Mouse (Mus musculus): ENCODE measurements at regions not wholly inside any gene's neighbourhood (a gene's known extent, or its start where the extent isn't known, plus 50 kb on each side); places are given as distances from the start of the nearest gene placed in this dataset.
A peak's percentile ranks its signal among the peaks of the same experiment; 100 is the strongest.

DNA sequence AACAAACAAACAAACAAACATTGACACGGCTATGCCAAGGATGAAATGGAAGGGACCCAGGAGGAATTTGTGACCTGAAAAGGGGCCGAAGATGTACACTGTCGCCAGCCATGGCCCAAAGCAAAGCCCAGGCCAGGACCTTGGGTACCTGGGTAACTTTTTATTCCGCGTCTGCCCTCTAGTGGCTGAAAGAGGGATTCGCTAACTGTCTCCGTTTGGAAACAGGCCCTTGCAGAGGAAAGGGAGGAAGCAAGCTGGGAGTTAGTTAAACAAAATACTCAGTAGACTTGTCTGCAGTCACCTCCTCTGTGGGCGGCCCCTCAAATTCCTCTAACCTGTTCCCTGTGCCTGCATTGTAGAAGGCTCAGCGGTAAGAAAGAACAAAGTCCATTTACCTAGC, 167.5 kb upstream of the Rxfp2 start:
- DNase-seq (ENCODE audit: low read depth in 3 of 3, low spot score in 3 of 3) (peak; percentile 20 to 23 (median 20)), ATAC-seq (ENCODE audit: insufficient read depth) (no peak)
- Histone ChIP-seq H3K9ac (replicated peaks) (no peak overlapping the region), H3K4me1 (replicated peaks; ENCODE audit: control insufficient read depth in 2 of 2, insufficient read depth in 2 of 2, low read length in 1 of 2) (0 out of 4 replicates have a peak, but pooled peaks cover 0 to 2% of the 10 kb centered on the region in 2 experiments), H3K4me2 (ENCODE audit: low read depth) (no peak overlapping the region), H3K27me3 (ENCODE audit: control insufficient read depth, insufficient read depth, low read length) (no peaks in the 10 kb centered on the region), H3K9me3 (ENCODE audit: control insufficient read depth, low read length) (no peaks in the 10 kb centered on the region), H3K36me3 (replicated peaks; ENCODE audit: control insufficient read depth, insufficient read depth, low read depth) (no peaks in the 10 kb centered on the region), H3K27ac (no peak overlapping the region), H3K4me3 (ENCODE audit: insufficient read depth in 1 of 2, low read depth in 2 of 2, low read length in 2 of 2) (no peak overlapping the region)
- TF ChIP-seq EP300 (IDR thresholded peaks at IDR 0.05; ENCODE audit: low read depth) (no peak), CTCF (IDR thresholded peaks at IDR 0.05; ENCODE audit: low read depth) (peak; percentile 76)
- WGBS (ENCODE audit: insufficient replicate concordance), result 13% methylated on average over 9 of the region's 9 CpGs

DNA sequence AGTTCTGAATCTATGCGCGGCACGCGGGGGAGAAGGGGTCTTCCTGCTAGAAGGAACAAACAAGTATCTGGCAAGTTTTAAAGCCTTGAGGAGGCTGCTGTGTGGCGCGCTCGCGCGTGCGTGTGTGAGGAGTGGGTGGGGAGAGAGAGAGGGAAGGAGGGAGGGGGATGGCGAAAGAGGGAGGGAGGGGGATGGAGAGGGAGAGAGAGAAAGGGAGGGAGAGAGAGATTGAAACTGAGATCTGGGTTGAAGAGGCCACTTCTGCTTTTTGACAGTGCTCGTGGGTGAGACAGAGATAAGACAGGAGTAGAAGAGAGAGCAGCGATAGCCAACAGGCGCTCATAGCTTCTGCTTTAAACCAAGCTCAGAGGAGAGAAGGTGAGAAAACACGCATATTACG, 166.0 kb upstream of the Rxfp2 start:
- WGBS (ENCODE audit: insufficient replicate concordance), result 5% methylated on average over 16 of the region's 16 CpGs
- Histone ChIP-seq H3K27ac (no peak overlapping the region), H3K9me3 (ENCODE audit: control insufficient read depth, low read length) (no peaks in the 10 kb centered on the region), H3K36me3 (replicated peaks; ENCODE audit: control insufficient read depth, insufficient read depth, low read depth) (no peaks in the 10 kb centered on the region), H3K27me3 (ENCODE audit: control insufficient read depth, insufficient read depth, low read length) (no peaks in the 10 kb centered on the region), H3K4me1 (replicated peaks; ENCODE audit: control insufficient read depth in 2 of 2, insufficient read depth in 2 of 2, low read length in 1 of 2) (0 out of 4 replicates have a peak, but pooled peaks cover 0 to 2% of the 10 kb centered on the region in 2 experiments), H3K9ac (replicated peaks) (no peak overlapping the region), H3K4me3 (ENCODE audit: insufficient read depth in 1 of 2, low read depth in 2 of 2, low read length in 2 of 2) (no peak overlapping the region), H3K4me2 (ENCODE audit: low read depth) (no peak overlapping the region)
- TF ChIP-seq EP300 (IDR thresholded peaks at IDR 0.05; ENCODE audit: low read depth) (no peak), CTCF (IDR thresholded peaks at IDR 0.05; ENCODE audit: low read depth) (no peak)
- ATAC-seq (ENCODE audit: insufficient read depth), result no peak
- no peak for DNase-seq (ENCODE audit: low read depth in 3 of 3, low spot score in 3 of 3)

DNA sequence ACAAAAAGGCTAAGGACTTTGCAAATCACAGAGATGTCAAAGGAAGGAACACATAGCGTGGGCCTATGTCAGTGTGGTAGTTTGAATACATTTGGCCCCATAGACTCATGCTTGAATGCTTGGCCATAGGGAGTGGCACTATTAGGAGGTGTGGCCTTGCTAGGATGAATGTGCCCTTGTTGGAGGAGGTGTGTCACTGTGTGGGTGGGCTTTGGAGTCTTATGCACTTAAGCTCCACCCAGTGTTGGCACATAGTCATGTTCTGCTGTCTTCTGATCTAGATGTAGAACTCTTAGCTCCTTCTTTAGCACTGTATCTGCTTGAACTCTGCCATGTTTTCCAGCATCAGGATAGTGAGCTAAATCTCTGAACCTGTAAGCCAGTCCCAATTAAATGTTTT, 162.4 kb upstream of the Rxfp2 start:
- H3K9ac ChIP-seq (replicated peaks), result no peak overlapping the region
- WGBS (ENCODE audit: insufficient replicate concordance), result 64% methylated on average over 1 of the region's 1 CpGs

DNA sequence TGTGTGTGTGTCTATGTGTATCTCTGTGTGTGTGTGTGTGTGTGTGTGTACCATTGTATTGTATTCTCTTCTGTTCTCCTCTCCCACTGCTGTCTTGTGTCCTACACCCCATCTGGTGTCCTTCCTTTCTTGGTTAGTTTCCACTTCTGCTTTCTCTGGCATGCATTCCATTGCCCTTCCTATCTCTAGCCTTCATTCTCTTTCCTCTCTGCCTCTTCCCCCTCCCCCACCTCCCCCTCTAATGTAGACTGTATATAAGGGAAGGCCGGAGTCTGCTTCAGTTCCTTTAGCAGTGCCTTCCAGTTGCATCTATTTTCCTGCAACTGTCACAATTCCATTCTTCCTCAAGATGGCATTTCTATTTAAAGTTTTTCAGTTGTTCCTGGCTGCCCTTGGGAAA, 161.5 kb upstream of the Rxfp2 start:
- WGBS (ENCODE audit: insufficient replicate concordance), result 24% methylated on average over 1 of the region's 1 CpGs
- ATAC-seq (ENCODE audit: insufficient read depth), result no peak

More for the DNA sequence above, 162.4 kb upstream of the Rxfp2 start:
- Histone ChIP-seq H3K27ac (no peak overlapping the region), H3K4me1 (replicated peaks; ENCODE audit: control insufficient read depth in 2 of 2, insufficient read depth in 2 of 2, low read length in 1 of 2) (0 out of 4 replicates have a peak, but pooled peaks cover 0 to 2% of the 10 kb centered on the region in 2 experiments), H3K36me3 (replicated peaks; ENCODE audit: control insufficient read depth, insufficient read depth, low read depth) (no peaks in the 10 kb centered on the region), H3K4me2 (ENCODE audit: low read depth) (no peak overlapping the region), H3K9me3 (ENCODE audit: control insufficient read depth, low read length) (no peaks in the 10 kb centered on the region), H3K4me3 (ENCODE audit: insufficient read depth in 1 of 2, low read depth in 2 of 2, low read length in 2 of 2) (no peak overlapping the region), H3K27me3 (ENCODE audit: control insufficient read depth, insufficient read depth, low read length) (no peaks in the 10 kb centered on the region)
- TF ChIP-seq EP300 (IDR thresholded peaks at IDR 0.05; ENCODE audit: low read depth) (no peak), CTCF (IDR thresholded peaks at IDR 0.05; ENCODE audit: low read depth) (no peak)
- ATAC-seq (ENCODE audit: insufficient read depth), result no peak
- DNase-seq (ENCODE audit: low read depth in 3 of 3, low spot score in 3 of 3), result no peak

DNA sequence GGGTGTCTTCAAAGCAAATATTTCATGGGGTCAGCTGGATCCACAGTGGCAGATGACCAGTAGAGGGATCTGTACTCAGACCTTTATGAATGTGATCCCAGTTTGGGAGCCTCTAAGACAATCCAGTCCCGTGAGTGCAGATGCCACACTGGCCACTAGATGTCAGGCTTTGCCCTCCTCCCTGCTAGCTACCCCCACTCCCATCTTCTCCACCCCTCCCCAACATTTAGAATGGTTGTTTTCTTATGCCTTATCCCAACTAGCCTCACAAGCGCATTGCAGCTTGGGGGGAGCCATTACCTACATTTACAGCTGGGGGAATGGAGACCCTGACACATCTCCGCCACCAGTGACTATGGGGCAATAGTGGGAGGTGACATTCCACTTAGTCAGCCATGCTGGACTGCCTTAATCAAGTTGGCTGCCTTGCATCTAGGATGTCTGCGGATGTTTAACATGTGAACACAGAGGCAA, 156.9 kb upstream of the Rxfp2 start:
- Histone ChIP-seq H3K9ac (replicated peaks) (no peak overlapping the region), H3K9me3 (ENCODE audit: control insufficient read depth, low read length) (no peaks in the 10 kb centered on the region), H3K4me2 (ENCODE audit: low read depth) (no peak overlapping the region), H3K4me3 (ENCODE audit: insufficient read depth in 1 of 2, low read depth in 2 of 2, low read length in 2 of 2) (no peak overlapping the region), H3K4me1 (replicated peaks; ENCODE audit: control insufficient read depth in 2 of 2, insufficient read depth in 2 of 2, low read length in 1 of 2) (no peaks in the 10 kb centered on the region), H3K27ac (no peak overlapping the region), H3K36me3 (replicated peaks; ENCODE audit: control insufficient read depth, insufficient read depth, low read depth) (no peaks in the 10 kb centered on the region), H3K27me3 (ENCODE audit: control insufficient read depth, insufficient read depth, low read length) (no peaks in the 10 kb centered on the region)
- DNase-seq (ENCODE audit: low read depth in 3 of 3, low spot score in 3 of 3) (no peak), ATAC-seq (ENCODE audit: insufficient read depth) (no peak)
- TF ChIP-seq CTCF (IDR thresholded peaks at IDR 0.05; ENCODE audit: low read depth) (peak; percentile 73), EP300 (IDR thresholded peaks at IDR 0.05; ENCODE audit: low read depth) (no peak)
- 35% methylated on average over 4 of the region's 4 CpGs for WGBS (ENCODE audit: insufficient replicate concordance)

More for the DNA sequence above, 161.5 kb upstream of the Rxfp2 start:
- no peak overlapping the region for H3K9ac ChIP-seq (replicated peaks)
- no peak for DNase-seq (ENCODE audit: low read depth in 3 of 3, low spot score in 3 of 3)
- no peaks in the 10 kb centered on the region for H3K27me3 ChIP-seq (ENCODE audit: control insufficient read depth, insufficient read depth, low read length)
- H3K9me3 ChIP-seq (ENCODE audit: control insufficient read depth, low read length), result no peaks in the 10 kb centered on the region
- H3K4me1 ChIP-seq (replicated peaks; ENCODE audit: control insufficient read depth in 2 of 2, insufficient read depth in 2 of 2, low read length in 1 of 2), result 0 out of 4 replicates have a peak, but pooled peaks cover 0 to 2% of the 10 kb centered on the region in 2 experiments
- H3K4me2 ChIP-seq (ENCODE audit: low read depth), result no peak overlapping the region
- no peak overlapping the region for H3K4me3 ChIP-seq (ENCODE audit: insufficient read depth in 1 of 2, low read depth in 2 of 2, low read length in 2 of 2)
- TF ChIP-seq EP300 (IDR thresholded peaks at IDR 0.05; ENCODE audit: low read depth) (no peak), CTCF (IDR thresholded peaks at IDR 0.05; ENCODE audit: low read depth) (no peak)
- no peaks in the 10 kb centered on the region for H3K36me3 ChIP-seq (replicated peaks; ENCODE audit: control insufficient read depth, insufficient read depth, low read depth)
- H3K27ac ChIP-seq, result no peak overlapping the region

Measured in liver, embryonic 14.5 days (tissue).